Mouse (Mus musculus) gastrocnemius, adult 18-20 months (tissue): ENCODE results near the gene Il1r2. TPM values are rescaled to one million over a fixed set of nuclear protein-coding genes. Genes with fewer than 3 reads are reported as not detected.

Source experiments
- DNase-seq: peaks from one replicate; pipeline ENCODE4 v3.0.0; 2021; ENCODE audit warnings: low spot score
- long read RNA-seq, 2 experiments: library from polyadenylated mRNA; stranded (forward); transcript quantifications; one replicate each; pipeline ENCODE4 v2.0.0; 2021
- total RNA-seq, 2 experiments: library from RNA; stranded (reverse); gene quantifications; 2 replicates each; pipeline ENCODE4 v1.2.3; 2021

Il1r2 gene
- 1 to 10 TPM in 1 of 2 experiments, under 1 TPM in 1; 0.50 to 1.0 TPM for total RNA-seq
- long read RNA-seq, experiment 1, partial matches to known transcripts, result 0 of 1 reads
- long read RNA-seq, experiment 1, other reads (novel, unspliced or antisense), result 1 of 1 reads
- long read RNA-seq, experiment 2, partial matches to known transcripts, result 0 of 1 reads
- long read RNA-seq, experiment 2, other reads (novel, unspliced or antisense), result 1 of 1 reads

GRCm38 (mm10) chr1:40073779-40074178, at the start of gene Il1r2:
TSS of gene Il1r2 (plus strand) at chr1:40074079.
- no peak for DNase-seq

- DNase-seq, result no peak
Measured at GRCm38 (mm10) chr1:40024554-40025320, 49.1 kb upstream of the Il1r2 start.

GRCm38 (mm10) chr1:40025416-40025815, 48.5 kb upstream of the Il1r2 start:
- no peak for DNase-seq

GRCm38 (mm10) chr1:40027116-40027620, 46.7 kb upstream of the Il1r2 start:
- DNase-seq, result no peak

- DNase-seq, result no peak
Measured at GRCm38 (mm10) chr1:40028207-40028998, 45.5 kb upstream of the Il1r2 start.

- DNase-seq, result no peak
Measured at GRCm38 (mm10) chr1:40029597-40029996, 44.3 kb upstream of the Il1r2 start.

GRCm38 (mm10) chr1:40030287-40030975, 43.4 kb upstream of the Il1r2 start:
- no peak for DNase-seq

- no peak for DNase-seq
Measured at GRCm38 (mm10) chr1:40030976-40031356, 42.9 kb upstream of the Il1r2 start.

GRCm38 (mm10) chr1:40031626-40032025, 42.3 kb upstream of the Il1r2 start:
- DNase-seq, result no peak

- no peak for DNase-seq
Measured at GRCm38 (mm10) chr1:40033315-40033714, 40.6 kb upstream of the Il1r2 start.

GRCm38 (mm10) chr1:40033743-40034420, 40.0 kb upstream of the Il1r2 start:
- DNase-seq, result peak; percentile 78

- no peak for DNase-seq
Measured at GRCm38 (mm10) chr1:40037831-40038230, 36.0 kb upstream of the Il1r2 start.

GRCm38 (mm10) chr1:40045686-40046085, 28.2 kb upstream of the Il1r2 start:
- no peak for DNase-seq

- DNase-seq, result no peak
Measured at GRCm38 (mm10) chr1:40046600-40046999, 27.3 kb upstream of the Il1r2 start.

- DNase-seq, result no peak
Measured at GRCm38 (mm10) chr1:40051157-40051556, 22.7 kb upstream of the Il1r2 start.

GRCm38 (mm10) chr1:40052156-40052555, 21.7 kb upstream of the Il1r2 start:
- no peak for DNase-seq

GRCm38 (mm10) chr1:40053071-40053470, 20.8 kb upstream of the Il1r2 start:
- no peak for DNase-seq

- DNase-seq, result no peak
Measured at GRCm38 (mm10) chr1:40055051-40055450, 18.8 kb upstream of the Il1r2 start.

- no peak for DNase-seq
Measured at GRCm38 (mm10) chr1:40055963-40056362, 17.9 kb upstream of the Il1r2 start.

- no peak for DNase-seq
Measured at GRCm38 (mm10) chr1:40057351-40057750, 16.5 kb upstream of the Il1r2 start.

- DNase-seq, result no peak
Measured at GRCm38 (mm10) chr1:40058013-40058412, 15.9 kb upstream of the Il1r2 start.
